Mouse (Mus musculus): Measurements from ENCODE around the gene Gm340.

Gm340 gene

GRCm38 (mm10) chr19:41613325-41614087 lies 31.3 kb downstream of the Gm340 start:
- DNase-seq (ENCODE audit: low read depth, low spot score) = no peak

DNA sequence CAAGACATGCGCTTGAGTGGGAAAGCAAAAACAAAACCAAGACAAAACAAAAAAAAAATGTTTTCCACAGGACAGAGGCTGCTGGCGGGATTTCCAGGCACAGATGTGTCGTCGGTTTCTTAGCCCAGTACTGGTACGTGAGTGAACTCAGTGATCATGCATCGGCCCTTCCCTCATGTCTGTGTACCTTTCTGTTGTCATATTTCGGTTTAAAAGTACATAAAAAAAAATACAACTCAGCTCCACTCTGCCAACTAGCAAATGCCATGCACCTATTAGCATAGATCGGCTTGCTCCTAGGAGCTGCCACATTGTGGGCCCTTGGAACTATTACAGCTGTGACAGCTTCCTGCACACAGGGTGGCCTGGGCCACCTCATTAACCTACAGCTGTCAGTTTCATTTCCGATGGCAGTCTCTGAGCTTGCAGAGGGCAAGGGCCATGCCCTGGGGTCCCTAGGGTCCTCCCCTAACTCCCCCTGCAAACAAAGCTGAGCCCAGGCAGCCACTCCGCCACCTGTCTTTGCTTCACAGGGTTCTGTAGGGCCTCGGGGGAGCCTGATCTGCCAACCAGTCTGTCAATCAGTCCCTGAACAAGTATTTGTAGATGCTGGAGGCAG lies 33.5 kb downstream of the Gm340 start:
- DNase-seq (ENCODE audit: low read depth, low spot score) = no peak

GRCm38 (mm10) chr19:41616274-41616673 lies 34.1 kb downstream of the Gm340 start:
- DNase-seq (ENCODE audit: low read depth, low spot score) = no peak

GRCm38 (mm10) chr19:41617102-41617501 lies 34.9 kb downstream of the Gm340 start:
- no peak for DNase-seq (ENCODE audit: low read depth, low spot score)

DNA sequence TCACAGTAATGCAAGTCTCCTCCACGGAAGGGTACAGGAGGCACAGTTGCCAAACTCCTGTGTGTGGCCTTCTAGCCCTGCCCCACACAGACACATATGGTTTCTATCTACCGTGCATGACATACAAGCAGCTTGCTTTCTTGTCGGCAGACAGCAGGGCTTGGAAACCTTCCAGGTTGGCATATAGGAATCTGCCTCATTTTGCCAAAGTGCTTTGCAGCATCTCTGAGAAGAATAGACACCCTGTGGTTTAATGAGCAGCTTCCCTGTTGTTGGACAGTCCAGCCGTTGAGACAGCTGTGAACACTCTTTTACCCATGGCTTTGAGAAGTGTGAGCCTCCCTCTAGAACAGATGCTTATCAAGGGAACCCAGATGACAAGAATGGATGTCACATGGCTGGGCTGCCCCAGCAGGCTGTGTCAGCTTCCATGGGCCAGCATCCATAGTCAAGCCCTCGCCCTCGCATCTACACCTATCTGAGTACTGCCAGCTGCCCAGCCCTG lies 36.0 kb downstream of the Gm340 start:
- no peak for DNase-seq (ENCODE audit: low read depth, low spot score)

DNA sequence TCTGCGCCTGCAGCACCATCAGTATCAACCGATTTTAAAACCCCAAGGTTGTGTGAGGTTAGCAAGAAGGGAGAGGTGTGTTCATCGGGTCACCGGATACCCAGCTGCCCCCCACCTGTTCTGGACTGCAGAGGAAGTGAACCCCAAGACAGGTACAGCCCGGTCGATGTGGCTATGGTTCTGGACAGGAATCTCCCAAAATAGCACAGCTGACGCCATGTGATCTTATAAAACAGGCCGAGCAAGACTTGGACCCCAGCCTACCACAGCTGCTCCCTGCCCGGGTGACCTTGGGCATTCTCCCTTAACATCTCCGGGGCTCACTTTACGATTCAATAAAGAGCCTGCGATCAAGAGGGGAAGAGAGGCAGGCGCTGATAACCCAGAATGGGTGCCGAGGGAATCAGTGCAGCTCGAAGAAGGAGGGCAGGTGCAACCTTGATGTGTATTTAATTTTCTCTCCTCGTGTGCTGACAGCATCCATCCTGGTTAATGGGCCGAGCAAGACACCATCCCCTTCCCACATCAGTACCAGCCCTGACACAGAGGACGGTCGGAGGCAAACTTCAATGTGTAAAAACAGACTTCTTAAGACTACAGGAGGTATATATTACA lies 36.7 kb downstream of the Gm340 start:
- DNase-seq (ENCODE audit: low read depth, low spot score) = no peak

DNA sequence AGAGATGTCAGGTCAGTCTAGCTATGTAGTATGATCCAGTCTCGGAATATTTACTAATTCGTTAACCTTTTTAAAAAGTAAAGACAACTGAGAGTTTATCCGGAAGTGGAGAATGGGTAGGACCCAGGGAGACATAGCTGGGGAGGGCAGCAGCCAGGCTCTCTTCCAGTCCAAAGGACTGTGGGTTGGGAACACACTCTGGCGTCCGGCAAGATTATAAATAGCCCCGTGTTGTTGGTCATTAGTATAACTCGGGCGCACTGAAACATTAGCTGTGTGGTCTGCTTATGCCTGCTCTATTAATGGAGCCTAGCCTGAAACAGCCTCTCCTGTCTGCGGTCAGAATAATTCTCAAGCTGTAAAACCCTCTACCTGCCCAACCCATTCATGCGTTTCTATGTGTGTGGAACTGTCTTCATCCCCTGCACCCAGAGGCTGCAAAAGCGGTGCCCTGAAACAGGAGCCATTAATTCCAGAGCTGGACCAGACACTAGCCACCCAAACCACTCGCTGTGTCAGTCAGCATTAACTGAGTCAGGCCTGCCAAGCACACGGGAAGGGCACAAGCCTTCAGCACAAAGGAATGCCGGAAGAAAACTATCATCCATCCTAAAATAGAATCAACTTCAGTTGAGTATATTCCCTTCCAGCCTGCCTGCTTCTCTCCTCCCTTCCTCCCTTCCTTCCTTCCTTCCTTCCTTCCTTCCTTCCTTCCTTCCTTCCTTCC lies 38.4 kb downstream of the Gm340 start:
- no peak for DNase-seq (ENCODE audit: low read depth, low spot score)

DNA sequence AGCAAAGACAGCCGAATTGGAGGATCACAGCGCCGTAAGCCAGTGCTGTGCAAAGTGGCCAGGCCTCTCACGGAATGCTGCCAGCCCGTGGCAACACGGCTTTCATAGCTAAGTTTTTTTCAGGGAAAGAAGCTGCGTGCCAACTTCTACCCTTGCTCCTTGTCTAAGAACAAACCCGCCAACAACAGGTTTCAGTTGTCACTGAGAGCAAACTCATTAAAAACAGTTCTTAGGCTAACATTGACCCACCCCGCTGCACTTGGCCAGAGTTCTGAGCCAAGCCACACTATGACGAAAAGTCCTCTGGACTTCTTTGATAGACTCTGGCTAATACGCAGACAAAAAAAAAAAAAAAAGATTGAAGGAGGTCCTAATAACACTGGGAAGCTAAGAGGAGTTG lies 46.8 kb downstream of the Gm340 start:
- no peak for DNase-seq (ENCODE audit: low read depth, low spot score)

DNA sequence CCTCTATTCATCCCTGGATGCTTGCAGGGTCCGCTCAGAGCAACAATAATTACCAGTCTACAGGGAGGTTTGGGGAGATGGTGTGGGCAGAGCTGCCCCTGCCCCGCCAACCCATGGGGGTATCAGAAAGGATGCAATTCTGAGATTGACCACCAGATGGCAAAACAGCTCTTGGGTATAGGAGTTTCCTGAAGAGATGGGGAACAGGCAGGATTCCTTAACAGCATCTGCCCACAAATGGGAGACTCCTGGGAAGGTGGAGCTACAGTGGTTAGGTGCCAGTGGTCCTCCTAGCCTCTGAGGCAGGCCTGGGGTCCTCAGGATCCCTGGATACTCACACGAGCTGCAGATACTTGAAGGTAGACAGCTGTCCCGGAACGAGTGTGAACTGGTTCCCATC lies 47.4 kb downstream of the Gm340 start:
- peak; percentile 58 for DNase-seq (ENCODE audit: low read depth, low spot score)

GRCm38 (mm10) chr19:41634099-41634498 lies 51.9 kb downstream of the Gm340 start:
- DNase-seq (ENCODE audit: low read depth, low spot score) = no peak

GRCm38 (mm10) chr19:41634999-41635398 lies 52.8 kb downstream of the Gm340 start:
- no peak for DNase-seq (ENCODE audit: low read depth, low spot score)
